Mouse (Mus musculus) hindbrain, embryonic 15.5 days (tissue): ENCODE results near the gene Lrrc8d. TPM values are rescaled to one million over a fixed set of nuclear protein-coding genes. Genes with fewer than 3 reads are reported as not detected.
A peak's percentile ranks its signal among the peaks of the same experiment; 100 is the strongest.

Experiments
- ATAC-seq: fragments of 200-750 bp; cut with Nextera tagmentation; 2 replicates; pipeline ENCODE4 v1.8.0; 2017; ENCODE audit warnings: low read depth, moderate number of reproducible peaks, moderate TSS enrichment; ENCODE audit not compliant: low FRiP score
- H3K27ac ChIP-seq: fragments of 300-500 bp; sonication (generic); replicated peaks from 2 replicates; pipeline ENCODE4 v1.5.1; 2015; ENCODE audit warnings: mild to moderate bottlenecking, inconsistent platforms
- H3K27me3 ChIP-seq: fragments of 300-500 bp; sonication (generic); 2 replicates; pipeline ENCODE4 v1.6.1; 2015; ENCODE audit warnings: control low read depth, inconsistent platforms
- H3K36me3 ChIP-seq: fragments of 300-500 bp; sonication (generic); 2 replicates; pipeline ENCODE4 v1.6.1; 2015; ENCODE audit warnings: control low read depth, inconsistent platforms
- H3K4me1 ChIP-seq: fragments of 300-500 bp; sonication (generic); replicated peaks from 2 replicates; pipeline ENCODE4 v1.6.1; 2015; ENCODE audit warnings: control low read depth, inconsistent platforms
- H3K4me2 ChIP-seq: fragments of 300-500 bp; sonication (generic); 2 replicates; pipeline ENCODE4 v1.6.1; 2015; ENCODE audit warnings: moderate library complexity, mild to moderate bottlenecking, inconsistent platforms
- H3K4me3 ChIP-seq: fragments of 300-500 bp; sonication (generic); 2 replicates; pipeline ENCODE4 v1.5.1; 2015; ENCODE audit warnings: mild to moderate bottlenecking, inconsistent platforms
- H3K9ac ChIP-seq: fragments of 300-500 bp; sonication (generic); 2 replicates; pipeline ENCODE4 v1.6.1; 2015; ENCODE audit warnings: inconsistent platforms
- H3K9me3 ChIP-seq: fragments of 300-500 bp; sonication (generic); 2 replicates; pipeline ENCODE4 v1.6.1; 2016; ENCODE audit warnings: control low read depth, inconsistent platforms
- WGBS: fragments of 180-500 bp; shearing (Covaris S2); methylation state at CpG from one replicate; pipeline ENCODE4 v1.1.7; 2015; 5-methylcytosine and 5-hydroxymethylcytosine counted together
- polyA plus RNA-seq: library from polyadenylated mRNA; unstranded; fragments of >200 nt; fragmentation: Nextera tagmentation; extraction: Ambion mirVana; gene quantifications from 2 replicates; pipeline ENCODE4 v1.2.1, GENCODE M21; 2015

The Lrrc8d gene
- polyA plus RNA-seq, 1 experiment from 2014 or later = 35.6 TPM

- H3K9me3 ChIP-seq = 0 out of 2 replicates have a peak, but pooled peaks cover 9% of the 10 kb centered on the region
- no peaks in the 10 kb centered on the region for H3K27me3 ChIP-seq
- H3K4me1 ChIP-seq = peaks cover 15% of the 10 kb centered on the region
- H3K4me2 ChIP-seq = no peak overlapping the region
- H3K4me3 ChIP-seq = no peak overlapping the region
- WGBS = 98% methylated on average over 14 of the region's 14 CpGs
- no peak for ATAC-seq
- no peak overlapping the region for H3K9ac ChIP-seq
- no peak overlapping the region for H3K27ac ChIP-seq
- peaks cover 33% of the 10 kb centered on the region for H3K36me3 ChIP-seq
These were observed 113.3 kb downstream of the Lrrc8d start for GRCm38 (mm10) chr5:105813036-105813435.

GRCm38 (mm10) chr5:105813974-105814373 lies 114.2 kb downstream of the Lrrc8d start:
- Histone ChIP-seq H3K27me3 (no peaks in the 10 kb centered on the region), H3K27ac (no peak overlapping the region), H3K4me2 (no peak overlapping the region), H3K4me3 (no peak overlapping the region), H3K4me1 (peaks cover 22% of the 10 kb centered on the region), H3K9me3 (0 out of 2 replicates have a peak, but pooled peaks cover 9% of the 10 kb centered on the region), H3K9ac (no peak overlapping the region), H3K36me3 (peaks cover 33% of the 10 kb centered on the region)
- ATAC-seq = no peak
- WGBS = 93% methylated on average over 10 of the region's 10 CpGs

- Histone ChIP-seq H3K27ac (no peak overlapping the region), H3K4me1 (peaks cover 22% of the 10 kb centered on the region), H3K27me3 (no peaks in the 10 kb centered on the region), H3K4me3 (no peak overlapping the region), H3K9ac (no peak overlapping the region), H3K4me2 (no peak overlapping the region), H3K36me3 (peaks cover 33% of the 10 kb centered on the region), H3K9me3 (0 out of 2 replicates have a peak, but pooled peaks cover 9% of the 10 kb centered on the region)
- ATAC-seq = no peak
- 89% methylated on average over 14 of the region's 14 CpGs for WGBS
These were observed 116.3 kb downstream of the Lrrc8d start for GRCm38 (mm10) chr5:105816118-105816517.

DNA sequence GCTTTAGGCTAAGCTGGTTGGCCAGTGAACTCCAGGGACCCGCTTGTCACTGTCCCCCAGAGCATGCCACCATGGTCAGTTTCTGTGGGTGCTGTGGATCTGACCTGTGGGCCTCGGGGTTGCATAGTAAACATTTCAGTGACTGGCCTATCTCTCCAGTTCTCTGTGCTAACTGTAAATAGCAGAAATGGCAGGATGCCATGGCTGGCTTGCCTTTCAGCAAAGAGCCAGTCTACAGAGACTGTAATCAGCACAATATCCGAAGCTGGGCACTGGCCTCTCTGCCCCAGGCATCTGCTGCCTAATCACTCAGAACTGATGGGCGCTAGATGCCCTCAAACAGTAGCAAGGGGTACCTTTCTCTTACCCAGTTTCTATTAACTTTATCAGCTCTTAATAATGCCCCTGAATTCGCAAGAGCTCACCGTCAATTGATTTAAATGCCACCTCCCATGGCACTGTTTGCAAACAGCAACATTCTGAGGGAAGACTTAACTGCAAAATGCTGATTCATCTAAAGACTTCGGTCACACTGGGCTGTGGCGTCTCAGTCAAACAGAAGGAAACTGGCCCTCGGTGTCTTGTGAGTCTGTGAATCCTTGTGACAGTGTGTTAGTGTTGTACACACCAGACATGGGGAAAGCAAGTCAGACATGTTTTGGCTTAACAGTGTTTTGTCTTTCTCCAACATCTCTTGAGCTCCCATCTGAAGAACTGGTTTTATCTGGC lies 117.6 kb downstream of the Lrrc8d start:
- H3K9ac ChIP-seq = no peak overlapping the region
- ATAC-seq = peak; percentile 44; the same call in 1 of the 2 replicates
- H3K9me3 ChIP-seq = 0 out of 2 replicates have a peak, but pooled peaks cover 9% of the 10 kb centered on the region
- peaks cover 24% of the 10 kb centered on the region for H3K36me3 ChIP-seq
- H3K27me3 ChIP-seq = no peaks in the 10 kb centered on the region
- peak overlapping the region; percentile 39; the same call in 1 of the 2 replicates for H3K27ac ChIP-seq
- peaks cover 22% of the 10 kb centered on the region for H3K4me1 ChIP-seq
- no peak overlapping the region for H3K4me2 ChIP-seq
- no peak overlapping the region for H3K4me3 ChIP-seq
- 67% methylated on average over 9 of the region's 9 CpGs for WGBS

- H3K4me2 ChIP-seq = no peak overlapping the region
- peaks cover 14% of the 10 kb centered on the region for H3K36me3 ChIP-seq
- peaks cover 30% of the 10 kb centered on the region for H3K4me1 ChIP-seq
- H3K4me3 ChIP-seq = no peak overlapping the region
- H3K9me3 ChIP-seq = 0 out of 2 replicates have a peak, but pooled peaks cover under 1% of the 10 kb centered on the region
- no peak overlapping the region for H3K27ac ChIP-seq
- no peak for ATAC-seq
- no peaks in the 10 kb centered on the region for H3K27me3 ChIP-seq
- H3K9ac ChIP-seq = no peak overlapping the region
- whole genome bisulfite sequencing = 24% methylated on average over 5 of the region's 5 CpGs
These were observed 118.6 kb downstream of the Lrrc8d start for GRCm38 (mm10) chr5:105818411-105818810.

GRCm38 (mm10) chr5:105821390-105821789 lies 121.6 kb downstream of the Lrrc8d start:
- no peak overlapping the region for H3K27ac ChIP-seq
- WGBS = 88% methylated on average over 6 of the region's 6 CpGs
- no peak overlapping the region for H3K4me2 ChIP-seq
- H3K4me3 ChIP-seq = no peak overlapping the region
- no peak overlapping the region for H3K9ac ChIP-seq
- H3K4me1 ChIP-seq = peaks cover 31% of the 10 kb centered on the region
- no peaks in the 10 kb centered on the region for H3K36me3 ChIP-seq
- ATAC-seq = no peak
- H3K9me3 ChIP-seq = no peaks in the 10 kb centered on the region
- no peaks in the 10 kb centered on the region for H3K27me3 ChIP-seq

DNA sequence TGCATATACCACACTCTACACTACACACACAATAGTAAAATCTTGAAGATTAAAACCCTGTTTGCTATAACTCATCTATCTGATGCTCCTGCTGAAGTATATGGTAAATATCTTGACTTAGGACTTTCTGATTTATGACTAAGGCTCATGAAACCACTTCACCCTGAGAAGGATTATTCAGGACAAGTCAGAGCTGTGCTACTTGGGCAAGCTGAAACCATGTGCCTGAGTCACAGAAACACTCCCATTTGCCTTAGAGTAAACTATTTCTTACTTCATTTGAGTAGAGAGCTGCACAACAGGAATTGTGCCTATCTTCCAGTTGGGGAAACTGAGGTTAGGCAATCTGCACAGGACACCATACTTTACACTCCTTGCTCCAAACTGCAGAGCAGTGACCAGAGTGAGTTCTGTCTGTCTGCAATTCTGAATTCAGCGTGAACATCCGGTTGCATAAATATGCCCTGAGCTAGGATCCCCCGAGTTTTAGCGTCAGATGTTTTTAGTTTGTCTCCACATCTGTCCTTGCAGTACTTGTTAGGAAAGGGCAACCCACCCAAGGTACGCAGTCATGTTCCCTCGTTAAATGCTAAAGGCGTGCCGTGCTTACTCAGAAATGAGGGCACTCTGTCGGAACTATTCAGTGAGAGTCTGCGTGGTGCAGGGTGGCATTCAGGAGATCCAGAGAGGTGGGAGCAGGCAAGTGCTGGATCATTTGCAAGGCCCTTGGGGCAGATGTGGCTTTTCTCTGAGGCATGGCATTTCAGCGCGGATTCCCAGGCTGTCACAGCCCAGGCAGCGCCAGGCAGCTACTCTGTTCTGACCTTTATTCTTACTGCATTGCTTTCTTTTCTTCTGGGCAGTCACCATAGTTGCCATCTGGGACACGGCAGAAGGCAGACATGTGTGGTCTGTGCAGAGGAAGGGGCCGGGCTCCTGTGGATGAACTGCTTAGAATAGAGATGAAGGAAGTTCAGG lies 123.0 kb downstream of the Lrrc8d start:
- no peaks in the 10 kb centered on the region for H3K9me3 ChIP-seq
- H3K27ac ChIP-seq = no peak overlapping the region
- no peak overlapping the region for H3K4me3 ChIP-seq
- H3K36me3 ChIP-seq = no peaks in the 10 kb centered on the region
- no peaks in the 10 kb centered on the region for H3K27me3 ChIP-seq
- 41% methylated on average over 15 of the region's 15 CpGs for WGBS
- no peak overlapping the region for H3K9ac ChIP-seq
- peak; percentile 54 for ATAC-seq
- H3K4me2 ChIP-seq = no peak overlapping the region
- peaks cover 18% of the 10 kb centered on the region for H3K4me1 ChIP-seq

DNA sequence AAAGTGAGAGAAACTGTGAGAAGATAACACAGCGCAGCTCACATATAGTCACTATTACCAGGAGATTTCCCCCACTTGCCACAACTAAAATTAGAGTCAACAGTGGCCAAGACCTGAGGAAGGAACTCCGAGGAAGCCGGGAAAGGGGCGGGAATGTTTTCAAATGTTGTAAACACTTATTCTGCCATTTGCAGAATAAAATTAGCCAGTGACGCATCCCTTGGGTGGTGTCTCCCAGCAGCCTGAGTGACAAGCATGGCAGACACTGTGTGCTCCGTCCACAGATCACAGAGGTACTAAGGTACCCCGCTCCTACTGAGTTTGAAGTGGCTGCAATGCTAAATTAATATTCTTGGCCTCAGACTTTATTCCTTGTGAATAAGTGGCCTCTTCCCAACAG lies 124.5 kb downstream of the Lrrc8d start:
- H3K4me2 ChIP-seq = no peak overlapping the region
- no peak for ATAC-seq
- H3K9ac ChIP-seq = no peak overlapping the region
- H3K27ac ChIP-seq = no peak overlapping the region
- peaks cover 9% of the 10 kb centered on the region for H3K4me1 ChIP-seq
- 85% methylated on average over 7 of the region's 7 CpGs for WGBS
- no peaks in the 10 kb centered on the region for H3K36me3 ChIP-seq
- no peak overlapping the region for H3K4me3 ChIP-seq
- H3K9me3 ChIP-seq = no peaks in the 10 kb centered on the region
- no peaks in the 10 kb centered on the region for H3K27me3 ChIP-seq

- Histone ChIP-seq H3K9ac (no peak overlapping the region), H3K27me3 (no peaks in the 10 kb centered on the region), H3K9me3 (no peaks in the 10 kb centered on the region), H3K27ac (no peak overlapping the region), H3K4me2 (no peak overlapping the region), H3K36me3 (no peaks in the 10 kb centered on the region), H3K4me1 (peaks cover 9% of the 10 kb centered on the region), H3K4me3 (no peak overlapping the region)
- 81% methylated on average over 4 of the region's 4 CpGs for WGBS
- ATAC-seq = no peak
These were observed 125.1 kb downstream of the Lrrc8d start for GRCm38 (mm10) chr5:105824827-105825226.

DNA sequence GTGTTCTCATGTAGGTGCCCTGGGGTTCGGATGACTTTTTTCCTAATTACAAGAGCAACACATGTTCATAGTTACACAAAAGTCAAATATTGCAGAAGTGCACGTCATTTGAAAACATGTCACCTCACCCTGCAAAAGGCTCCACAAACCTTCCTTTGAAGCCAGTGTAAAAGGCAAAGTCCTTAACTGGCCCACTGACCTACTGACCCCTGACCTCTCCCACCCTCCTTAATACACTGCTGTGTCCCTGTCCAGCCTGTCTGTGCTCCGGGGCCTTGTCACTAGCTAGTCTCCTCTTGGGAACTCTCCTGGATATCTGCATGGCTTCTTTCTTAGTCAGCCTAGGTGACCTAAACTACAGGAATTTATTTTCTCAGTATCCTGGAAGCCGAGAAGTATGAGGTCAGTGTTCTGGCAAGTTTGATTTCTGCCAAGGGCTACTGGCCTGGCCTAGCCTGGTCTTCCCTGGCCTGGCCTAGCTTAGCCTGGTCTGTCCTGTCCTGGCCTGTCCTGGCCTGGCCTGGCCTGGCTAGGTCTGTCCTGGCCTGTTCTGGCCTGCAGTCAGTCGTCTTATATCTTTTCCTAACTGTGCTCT lies 127.2 kb downstream of the Lrrc8d start:
- 65% methylated on average over 5 of the region's 5 CpGs for WGBS
- Histone ChIP-seq H3K4me2 (no peak overlapping the region), H3K36me3 (no peaks in the 10 kb centered on the region), H3K27ac (no peak overlapping the region), H3K9ac (no peak overlapping the region), H3K4me1 (peaks cover 9% of the 10 kb centered on the region), H3K4me3 (no peak overlapping the region), H3K9me3 (no peaks in the 10 kb centered on the region), H3K27me3 (no peaks in the 10 kb centered on the region)
- ATAC-seq = no peak

DNA sequence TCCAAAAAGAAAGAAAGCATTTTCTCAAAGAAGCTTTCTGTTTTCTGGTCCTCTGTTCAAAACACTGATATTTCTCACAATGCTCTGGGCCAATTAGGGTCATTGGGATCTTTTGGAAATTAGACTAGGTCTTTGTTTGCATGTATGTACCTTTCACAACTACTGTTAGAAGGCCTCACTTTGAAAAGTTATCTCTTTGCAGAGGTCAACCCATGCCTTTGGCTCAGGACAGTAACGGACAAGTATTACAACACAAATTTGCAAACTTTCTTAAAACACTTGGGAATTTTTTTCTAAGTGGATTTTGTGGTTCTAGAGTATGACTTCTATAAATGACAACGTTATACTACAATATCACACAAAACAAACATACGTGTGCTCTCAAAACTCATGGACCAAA lies 128.3 kb downstream of the Lrrc8d start:
- WGBS = 93% methylated on average over 3 of the region's 3 CpGs
- no peak for ATAC-seq
- Histone ChIP-seq H3K4me2 (no peak overlapping the region), H3K4me3 (no peak overlapping the region), H3K27ac (no peak overlapping the region), H3K9me3 (no peaks in the 10 kb centered on the region), H3K4me1 (peaks cover 4% of the 10 kb centered on the region), H3K9ac (no peak overlapping the region), H3K36me3 (no peaks in the 10 kb centered on the region), H3K27me3 (no peaks in the 10 kb centered on the region)
